Mouse (Mus musculus): ENCODE results near the gene Olfr263.

GRCm38 (mm10) chr13:21171156-21171530 lies 41.7 kb downstream of the Olfr263 start:
- TF ChIP-seq CTCF (IDR thresholded peaks at IDR 0.05; ENCODE audit: low read depth) (no peak), EP300 (IDR thresholded peaks at IDR 0.05; ENCODE audit: low read depth) (no peak)
